Comparison of ENCODE assay signal across 18 mouse cellular contexts in the genomic region with DNA sequence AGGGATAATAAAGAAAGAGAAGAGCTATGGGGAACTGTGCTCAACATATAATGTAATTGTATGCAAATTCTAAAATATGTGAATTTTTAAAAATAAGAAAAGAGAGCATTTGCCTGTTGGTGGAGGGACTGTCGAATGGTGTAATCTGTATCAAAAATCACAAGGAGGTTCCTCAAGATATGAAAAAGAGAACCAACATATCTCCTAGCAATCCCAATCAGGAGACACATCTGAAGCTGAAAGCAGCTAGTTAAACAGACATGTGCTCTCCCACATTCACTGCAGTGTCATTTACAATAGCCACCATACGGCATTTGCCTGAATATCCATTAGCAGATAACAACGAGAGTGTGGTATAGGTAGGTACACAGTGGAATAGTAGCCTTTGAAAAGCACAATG. TPM values are rescaled to one million over a fixed set of nuclear protein-coding genes. Genes with fewer than 3 reads are reported as not detected.
DNase-seq lines count a peak whose midpoint lies in the region; ATAC-seq and TF ChIP-seq lines count a peak whose summit lies in the region.
"Had no signal": no experiment of that assay in that cellular context is flagged by ENCODE, and none has a peak within 500 bp of the region (broad histone marks: within the 10 kb centered on the region; RNA-seq: fewer than 3 reads in every experiment).

No protein-coding gene starts in this region.

- H3K36me3 ChIP-seq in MEL (ENCODE audit: control insufficient read depth in 1 of 2, insufficient read depth in 2 of 2, low read length in 2 of 2) = peaks cover 0 to 15% of the 10 kb centered on the region in 2 experiments; a peak in 2 of 4 replicates
- no peaks in the 10 kb centered on the region for H3K36me3 ChIP-seq in forebrain, embryonic 14.5 days (ENCODE audit: control insufficient read depth, insufficient read depth, low read length)
- H3K36me3 ChIP-seq: embryonic facial prominence, embryonic 10.5 days; embryonic facial prominence, embryonic 12.5 days had no signal

- peak; percentile 60 for ATAC-seq in megakaryocyte progenitor cell, adult 5-6 weeks (replicated peaks; ENCODE audit: poor library complexity)
- ATAC-seq in forebrain, embryonic 14.5 days = no peak
- ATAC-seq: forebrain, embryonic 13.5 days; forebrain, embryonic 16.5 days had no signal

- peak overlapping the region in 1 of 2 experiments; percentile 68; a peak in 2 of 4 replicates for H3K4me3 ChIP-seq in MEL (ENCODE audit: control insufficient read depth in 1 of 2, insufficient read depth in 1 of 2, low read depth in 2 of 2, low read length in 2 of 2)
- no peak overlapping the region for H3K4me3 ChIP-seq in forebrain, embryonic 14.5 days (ENCODE audit: low read depth, low read length)
- H3K4me3 ChIP-seq: embryonic facial prominence, embryonic 10.5 days; embryonic facial prominence, embryonic 12.5 days; forebrain, embryonic 13.5 days had no signal

- peak; percentile 88 to 89 for TF ChIP-seq EP300 in MEL (IDR thresholded peaks at IDR 0.05; ENCODE audit: low read depth in 1 of 2, low read length in 2 of 2)

- peak overlapping the region; percentile 57 for H3K9ac ChIP-seq in MEL (ENCODE audit: control insufficient read depth, low read depth, low read length, poor library complexity, severe bottlenecking)
- no peak overlapping the region for H3K9ac ChIP-seq in forebrain, embryonic 14.5 days (ENCODE audit: low read length)
- H3K9ac ChIP-seq: embryonic facial prominence, embryonic 12.5 days; forebrain, embryonic 13.5 days had no signal

- no peak for TF ChIP-seq RAD21 in MEL (IDR thresholded peaks at IDR 0.05; ENCODE audit: low read depth, low read length)

- H3K4me1 ChIP-seq in MEL (ENCODE audit: control insufficient read depth in 1 of 2, insufficient read depth in 2 of 2, low read length in 2 of 2) = peaks cover 11 to 12% of the 10 kb centered on the region in 2 experiments
- no peaks in the 10 kb centered on the region for H3K4me1 ChIP-seq in forebrain, embryonic 14.5 days (ENCODE audit: control insufficient read depth, insufficient read depth, low read length)
- H3K4me1 ChIP-seq: embryonic facial prominence, embryonic 12.5 days; forebrain, embryonic 13.5 days had no signal

- H3K79me2 ChIP-seq in MEL (ENCODE audit: control insufficient read depth, insufficient read depth, low read length, poor library complexity) = no peaks in the 10 kb centered on the region

- no peaks in the 10 kb centered on the region for H3K9me3 ChIP-seq in MEL (replicated peaks; ENCODE audit: insufficient read depth, low read length)
- H3K9me3 ChIP-seq in forebrain, embryonic 14.5 days (replicated peaks; ENCODE audit: control insufficient read depth, low read length) = no peaks in the 10 kb centered on the region
- H3K9me3 ChIP-seq: embryonic facial prominence, embryonic 10.5 days; embryonic facial prominence, embryonic 12.5 days; forebrain, embryonic 13.5 days had no signal

- DNase-seq in 416B (ENCODE audit: low read depth) (peak; percentile 49), MEL (ENCODE audit: low read depth, low spot score) (peak; percentile 68)
- no peak for DNase-seq in forebrain, embryonic 14.5 days (ENCODE audit: low spot score)
- DNase-seq in spleen, postnatal 4 days (ENCODE audit: low spot score in 2 of 2) = no peak
- no peak for DNase-seq in adrenal gland, adult 18-20 months (ENCODE audit: low spot score in 2 of 2)
- DNase-seq: adrenal gland, postnatal 10 days; adrenal gland, postnatal 25 days; cerebellum, adult 11 months; cerebellum, adult 18-20 months; cerebellum, adult 8-10 months; cerebellum, adult 9-11 months; cerebellum, postnatal 14 days; cerebellum, postnatal 36 days had no signal

- no peak overlapping the region for H3K4me2 ChIP-seq in forebrain, embryonic 14.5 days (ENCODE audit: low read length)
- H3K4me2 ChIP-seq: embryonic facial prominence, embryonic 12.5 days; forebrain, embryonic 13.5 days had no signal

- peak overlapping the region; percentile 94 for H3K27ac ChIP-seq in MEL (ENCODE audit: control insufficient read depth, low read depth, low read length)
- H3K27ac ChIP-seq in forebrain, embryonic 14.5 days (ENCODE audit: low read depth, low read length) = no peak overlapping the region
- H3K27ac ChIP-seq: embryonic facial prominence, embryonic 10.5 days; embryonic facial prominence, embryonic 12.5 days; forebrain, embryonic 13.5 days had no signal

- no peaks in the 10 kb centered on the region for H3K27me3 ChIP-seq in MEL (ENCODE audit: control insufficient read depth in 1 of 2, insufficient read depth in 2 of 2, low read length in 2 of 2)
- no peaks in the 10 kb centered on the region for H3K27me3 ChIP-seq in forebrain, embryonic 14.5 days (replicated peaks; ENCODE audit: control insufficient read depth, insufficient read depth, low read length)
- H3K27me3 ChIP-seq: embryonic facial prominence, embryonic 12.5 days; forebrain, embryonic 13.5 days had no signal

- no peak for TF ChIP-seq POLR2A in MEL (IDR thresholded peaks at IDR 0.05; ENCODE audit: control insufficient read depth in 1 of 2, insufficient read depth in 1 of 2, low read depth in 1 of 2, low read length in 2 of 2, poor library complexity in 1 of 2)

- TF ChIP-seq CTCF in MEL (IDR thresholded peaks at IDR 0.05 in 2 of 3, conservative IDR thresholded peaks at IDR 0.05 in 1 of 3; ENCODE audit: control insufficient read depth in 1 of 3, insufficient read depth in 1 of 3, low read depth in 2 of 3, low read length in 3 of 3, poor library complexity in 1 of 3, severe bottlenecking in 1 of 3) = no peak

- 83% methylated on average over 3 of the region's 3 CpGs for WGBS in forebrain, embryonic 14.5 days

TF ChIP-seq in MEL, 35 proteins besides CTCF, POLR2A, EP300 and RAD21 (continues in another document):
- TF ChIP-seq MXI1 (IDR thresholded peaks at IDR 0.05; ENCODE audit: low read depth, low read length) (peak; percentile 89), SIN3A (IDR thresholded peaks at IDR 0.05; ENCODE audit: low read length) (peak; percentile 73), GATA1 (IDR thresholded peaks at IDR 0.05; ENCODE audit: low read depth, low read length) (peak; percentile 90), POLR2AphosphoS2 (IDR thresholded peaks at IDR 0.05; ENCODE audit: low read length) (no peak), USF2 (IDR thresholded peaks at IDR 0.05; ENCODE audit: borderline replicate concordance in 1 of 2, insufficient read depth in 1 of 2, low read depth in 1 of 2, low read length in 2 of 2) (no peak), BHLHE40 (IDR thresholded peaks at IDR 0.05; ENCODE audit: borderline replicate concordance, low read depth, low read length) (peak; percentile 51; the same call in 1 of the 2 replicates), ETS1 (IDR thresholded peaks at IDR 0.05; ENCODE audit: low read depth, low read length) (peak; percentile 66), POLR2AphosphoS5 (IDR thresholded peaks at IDR 0.05; ENCODE audit: borderline replicate concordance, low read depth, low read length) (no peak), ZKSCAN1 (IDR thresholded peaks at IDR 0.05; ENCODE audit: low read depth, low read length) (no peak), TCF12 (IDR thresholded peaks at IDR 0.05; ENCODE audit: low read depth, low read length) (peak; percentile 89), KAT2A (conservative IDR thresholded peaks at IDR 0.05; ENCODE audit: low read depth, low read length) (no peak), UBTF (IDR thresholded peaks at IDR 0.05; ENCODE audit: borderline replicate concordance, insufficient read depth, low read depth, low read length) (no peak), JUND (IDR thresholded peaks at IDR 0.05; ENCODE audit: low read depth, low read length) (no peak), NELFE (IDR thresholded peaks at IDR 0.05; ENCODE audit: low read depth, low read length) (no peak), ELF1 (IDR thresholded peaks at IDR 0.05; ENCODE audit: low read depth, low read length) (no peak), CHD1 (IDR thresholded peaks at IDR 0.05; ENCODE audit: low read depth, low read length) (no peak), RCOR1 (IDR thresholded peaks at IDR 0.05; ENCODE audit: low read depth, low read length) (peak; percentile 60), TAL1 (IDR thresholded peaks at IDR 0.05; ENCODE audit: low read length) (0 out of 2 replicates have a peak, but pooled peaks have one; percentile 15), GABPA (IDR thresholded peaks at IDR 0.05; ENCODE audit: low read depth, low read length) (no peak), HCFC1 (IDR thresholded peaks at IDR 0.05; ENCODE audit: low read depth, low read length) (no peak), TBP (IDR thresholded peaks at IDR 0.05; ENCODE audit: low read depth, low read length) (no peak), USF1 (IDR thresholded peaks at IDR 0.05; ENCODE audit: low read depth, low read length) (peak; percentile 48; the same call in 1 of the 2 replicates), E2F4 (IDR thresholded peaks at IDR 0.05; ENCODE audit: borderline replicate concordance, low read depth, low read length) (no peak), MYC (IDR thresholded peaks at IDR 0.05; ENCODE audit: low read depth, low read length) (peak; percentile 92), MEF2A (IDR thresholded peaks at IDR 0.05; ENCODE audit: extremely low read depth, insufficient replicate concordance, low read depth, low read length, poor library complexity, severe bottlenecking) (no peak), MAZ (IDR thresholded peaks at IDR 0.05; ENCODE audit: low read depth, low read length) (no peak), CHD2 (IDR thresholded peaks at IDR 0.05; ENCODE audit: low read length) (no peak), MAX (IDR thresholded peaks at IDR 0.05; ENCODE audit: low read length) (peak; percentile 88)

RNA-seq across cellular contexts. Expression of gene Slmap, which starts 18.1 kb away (rescaled TPM):
- total RNA-seq in MEL (2012; rRNA removed) = 21.4 and 23.7 TPM in 2 replicates
- polyA plus RNA-seq in MEL (2012; ENCODE audit: insufficient read depth in 1 of 2, insufficient read length in 2 of 2, low read depth in 1 of 2, low replicate concordance in 2 of 2, missing spikeins in 1 of 2) = 10 to 100 TPM in 1 of 2 experiments, not detected in 1; 41.9 TPM
- 82.4 and 91.7 TPM in 2 replicates for total RNA-seq in megakaryocyte progenitor cell, adult 5-6 weeks (2015)
- total RNA-seq in megakaryocyte progenitor cell, adult 5-6 weeks (2017) = 56.8 and 78.7 TPM in 2 replicates
- 11.7 and 15.8 TPM in 2 replicates for polyA plus RNA-seq in forebrain, embryonic 14.5 days (2014; fragmentation: Nextera tagmentation; extraction: Ambion mirVana)
- total RNA-seq in adrenal gland, adult 18-20 months (2021) = 10 to 100 TPM; 81.3 to 88.8 TPM

RNA-seq across cellular contexts. Expression of gene Dennd6a, which starts 20.8 kb away (rescaled TPM):
- total RNA-seq in MEL (2012; rRNA removed) = 13.1 and 14.6 TPM in 2 replicates
- polyA plus RNA-seq in MEL (2012; ENCODE audit: insufficient read depth in 1 of 2, insufficient read length in 2 of 2, low read depth in 1 of 2, low replicate concordance in 2 of 2, missing spikeins in 1 of 2) = 10 to 100 TPM; 13.6 to 40.0 TPM
- 29.1 and 32.3 TPM in 2 replicates for total RNA-seq in megakaryocyte progenitor cell, adult 5-6 weeks (2015)
- 22.0 and 25.1 TPM in 2 replicates for total RNA-seq in megakaryocyte progenitor cell, adult 5-6 weeks (2017)
- polyA plus RNA-seq in forebrain, embryonic 14.5 days (2014; fragmentation: Nextera tagmentation; extraction: Ambion mirVana) = 18.2 and 20.5 TPM in 2 replicates
- 10 to 100 TPM; 27.5 to 33.1 TPM for total RNA-seq in adrenal gland, adult 18-20 months (2021)

Comparison
In these comparisons a context has a peak if more than half of its experiments do, and no peak if none do; other contexts are left out.
1. DNase-seq: peak in 416B (single experiment) and MEL (single experiment); none in forebrain, embryonic 14.5 days (single experiment), spleen, postnatal 4 days (0 of 2) and adrenal gland, adult 18-20 months (0 of 2).